Mouse (Mus musculus): ENCODE measurements around the gene Hist1h3g. TPM values are rescaled to one million over a fixed set of nuclear protein-coding genes. Genes with fewer than 3 reads are reported as not detected.

Hist1h3g gene
- 2.2 and 4.8 TPM in 2 replicates for polyA plus RNA-seq (2012; rRNA removed)

GRCm38 (mm10) chr13:23535137-23536075 lies at the start of gene Hist1h3g:
TSS of gene Hist1h3g (plus strand) at chr13:23535422.

DNA sequence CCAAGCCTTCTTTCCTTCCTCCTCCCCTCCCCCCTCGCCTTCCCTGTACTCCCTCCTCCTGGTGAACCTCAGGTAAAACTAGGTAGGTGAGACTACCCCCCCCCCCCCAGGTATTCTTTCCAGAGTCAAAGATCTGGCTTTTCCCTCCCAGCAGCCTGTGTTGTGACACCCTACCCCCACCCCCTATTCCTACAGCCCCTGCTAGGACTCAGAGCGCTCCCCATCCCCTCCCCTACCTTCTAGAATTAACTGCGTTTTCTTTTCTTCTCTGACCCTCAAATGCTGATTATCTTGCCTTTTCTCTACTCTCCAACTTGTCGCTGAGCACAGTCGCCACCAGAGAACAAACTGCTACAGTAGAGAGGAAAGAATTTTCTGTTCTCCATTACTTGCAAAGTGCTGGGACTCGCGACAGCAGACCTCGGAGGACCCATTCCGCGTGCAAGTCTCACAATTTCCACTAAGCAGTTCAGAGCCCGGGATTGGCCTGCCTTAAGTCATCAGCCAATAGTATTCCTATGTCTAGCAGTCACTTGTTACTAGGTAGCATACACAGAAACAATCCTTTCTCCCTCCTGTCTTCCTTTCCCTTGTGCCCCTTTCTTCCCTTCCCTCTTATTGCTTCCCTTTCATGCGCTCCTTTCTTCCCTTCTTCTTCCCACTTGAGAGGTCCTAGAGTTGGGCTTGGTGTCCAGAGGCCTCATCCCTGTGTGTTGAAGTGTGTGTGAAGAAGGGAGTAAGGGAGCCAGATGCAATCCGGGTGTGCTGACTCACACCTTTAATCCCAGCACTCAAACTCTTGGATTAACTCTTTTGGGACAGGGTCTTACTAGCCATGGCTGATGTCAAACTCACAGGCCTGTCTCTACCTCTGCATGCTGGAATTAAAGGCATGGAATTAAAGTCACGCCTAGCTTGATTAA lies 46.6 kb upstream of the Hist1h3g start, which contains the start of gene Btn2a2:
Gene Btn2a2, minus strand, starts transcription at position 458 of the 923 bp plus-strand sequence.

DNA sequence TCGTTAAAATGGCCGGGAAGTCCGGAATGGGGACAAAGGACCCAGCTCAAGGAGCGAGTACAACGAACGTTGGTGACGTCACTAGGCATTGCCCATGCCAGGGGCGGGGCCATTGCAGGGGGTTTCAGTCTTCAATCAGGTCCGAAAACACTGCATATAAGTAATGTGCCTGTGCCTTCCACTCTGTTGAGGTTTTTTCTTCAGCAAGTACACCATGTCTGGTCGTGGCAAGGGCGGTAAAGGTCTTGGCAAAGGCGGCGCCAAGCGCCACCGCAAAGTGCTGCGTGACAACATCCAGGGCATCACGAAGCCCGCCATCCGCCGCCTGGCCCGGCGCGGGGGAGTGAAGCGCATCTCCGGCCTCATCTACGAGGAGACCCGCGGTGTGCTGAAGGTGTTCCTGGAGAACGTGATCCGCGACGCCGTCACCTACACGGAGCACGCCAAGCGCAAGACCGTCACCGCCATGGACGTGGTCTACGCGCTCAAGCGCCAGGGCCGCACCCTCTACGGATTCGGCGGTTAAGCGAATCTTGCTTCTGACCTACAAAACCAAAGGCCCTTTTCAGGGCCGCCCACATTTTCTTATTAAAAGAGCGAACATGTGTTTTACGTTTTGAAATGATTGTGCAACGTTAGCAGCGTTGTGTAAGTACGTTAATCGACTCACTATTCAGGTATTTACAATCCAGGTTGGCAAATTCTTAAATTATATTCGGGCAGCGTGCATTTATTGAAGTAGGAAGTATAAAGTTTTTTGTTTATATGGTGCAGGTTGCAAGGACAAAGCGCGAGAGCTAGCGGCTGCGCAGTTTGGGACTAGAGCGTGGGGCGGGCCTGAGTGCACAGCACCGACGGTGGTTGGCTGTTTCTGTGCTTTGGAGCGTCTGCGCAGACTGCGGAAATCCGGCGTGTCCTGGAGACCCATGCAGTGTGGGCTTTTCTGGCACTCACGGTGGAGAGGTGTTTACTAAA lies 4.0 kb upstream of the Hist1h3g start, which contains the start of gene Hist1h4h:
Gene Hist1h4h, plus strand, starts transcription at position 150 of the 975 bp plus-strand sequence.

GRCm38 (mm10) chr13:23533560-23534367 lies 1.5 kb upstream of the Hist1h3g start, which contains the start of gene Hist1h2af:
TSS of gene Hist1h2af (plus strand) at chr13:23533906.

GRCm38 (mm10) chr13:23542999-23543607 lies 7.9 kb downstream of the Hist1h3g start, which contains the start of gene Hist1h2bh:
TSS of gene Hist1h2bh (minus strand) at chr13:23543392.

GRCm38 (mm10) chr13:23543965-23544786 lies 9.0 kb downstream of the Hist1h3g start, which contains the start of gene Hist1h3f:
TSS of gene Hist1h3f (plus strand) at chr13:23544052.

GRCm38 (mm10) chr13:23551146-23551834 lies 16.1 kb downstream of the Hist1h3g start, which contains the start of gene Hist1h4f:
TSS of gene Hist1h4f (minus strand) at chr13:23551648.

DNA sequence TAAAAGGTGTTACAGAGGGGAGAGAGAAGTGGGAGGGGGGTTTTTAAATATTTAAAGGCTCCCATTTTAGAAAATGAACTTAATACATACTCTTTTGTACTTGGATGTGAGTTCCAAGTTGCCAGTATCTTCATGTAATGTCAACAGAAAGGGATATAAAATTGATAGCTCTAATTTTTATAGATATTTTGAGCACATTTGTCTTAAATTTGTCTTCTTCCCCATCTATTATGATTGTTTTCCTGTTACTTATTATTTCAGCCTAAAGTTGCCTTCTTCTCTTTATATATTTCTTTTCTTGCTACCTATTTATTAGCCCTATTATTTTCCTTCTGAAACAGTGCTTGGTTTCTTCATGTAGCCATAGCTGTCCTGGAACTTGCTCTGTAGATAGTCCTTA lies 17.7 kb downstream of the Hist1h3g start, which contains the start of gene Hist1h1d:
Gene Hist1h1d, plus strand, starts transcription at position 301 of the 400 bp plus-strand sequence.

GRCm38 (mm10) chr13:23561883-23562659 lies 26.8 kb downstream of the Hist1h3g start, which contains the start of gene Hist1h3e:
TSS of gene Hist1h3e (minus strand) at chr13:23562369.

DNA sequence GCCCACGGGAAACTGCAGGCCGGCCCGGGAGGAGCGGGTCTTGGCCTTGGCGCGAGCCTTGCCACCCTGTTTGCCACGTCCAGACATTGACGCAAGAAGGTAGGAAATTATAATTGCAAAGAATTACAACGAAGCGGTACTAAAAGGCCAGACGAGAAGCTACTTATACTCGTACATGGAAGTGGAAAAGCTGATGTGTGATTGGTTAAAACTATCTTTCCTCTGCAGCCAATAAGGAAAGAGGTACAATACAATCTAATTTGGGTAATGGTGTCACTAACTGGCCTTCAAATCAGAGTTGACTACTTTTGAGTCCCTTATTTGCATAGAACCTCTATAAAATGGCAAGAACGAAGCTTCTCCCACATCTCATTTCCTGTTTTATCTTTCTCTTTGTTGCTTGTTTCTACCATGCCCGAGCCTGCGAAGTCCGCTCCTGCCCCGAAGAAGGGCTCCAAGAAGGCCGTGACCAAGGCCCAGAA lies 35.8 kb downstream of the Hist1h3g start, which contains the start of the genes Hist1h2ae and Hist1h2bg:
Gene Hist1h2ae, minus strand, starts transcription at position 199 of the 482 bp plus-strand sequence.
Gene Hist1h2bg, plus strand, starts transcription at position 375 of the 482 bp plus-strand sequence.

GRCm38 (mm10) chr13:23573898-23574524 lies 38.8 kb downstream of the Hist1h3g start, which contains the start of the genes Hist1h2bf and Hist1h2ad:
TSS of gene Hist1h2bf (minus strand) at chr13:23574196.
TSS of gene Hist1h2ad (plus strand) at chr13:23574381.

DNA sequence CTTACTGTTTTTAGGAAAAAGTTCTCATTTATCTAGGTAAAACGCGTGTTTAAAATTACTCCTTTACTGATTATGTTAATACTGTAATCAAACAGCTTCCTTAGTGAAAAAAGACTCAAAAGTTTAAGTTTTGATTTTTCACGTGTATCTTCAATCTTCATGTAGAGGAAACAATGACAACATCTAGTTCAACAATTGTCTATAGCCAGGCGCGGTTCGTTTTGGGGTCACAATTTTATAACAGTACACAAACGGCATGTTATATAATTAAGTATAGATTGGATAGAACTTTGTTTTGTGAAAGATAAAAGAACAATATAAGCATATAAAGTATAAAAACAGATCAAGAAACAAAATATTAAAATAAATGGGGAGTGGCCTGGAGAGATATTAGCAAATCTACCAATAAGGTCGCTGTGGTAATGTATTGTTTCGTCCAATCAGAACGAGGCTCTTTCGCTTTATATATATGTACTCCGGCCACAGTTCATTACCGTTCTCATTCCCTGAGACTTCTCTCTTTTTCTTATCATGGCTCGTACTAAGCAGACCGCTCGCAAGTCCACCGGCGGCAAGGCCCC lies 40.1 kb downstream of the Hist1h3g start, which contains the start of gene Hist1h3d:
Gene Hist1h3d, plus strand, starts transcription at position 493 of the 581 bp plus-strand sequence.

GRCm38 (mm10) chr13:23581408-23582218 lies 46.4 kb downstream of the Hist1h3g start, which contains the start of gene Hist1h4d:
TSS of gene Hist1h4d (plus strand) at chr13:23581598.

All from central nervous system, embryonic 18 days (tissue).